Mouse (Mus musculus) kidney, embryonic 16.5 days (tissue): ENCODE measurements around the gene Pbx1. TPM values are rescaled to one million over a fixed set of nuclear protein-coding genes. Genes with fewer than 3 reads are reported as not detected.

Experiments used
- ATAC-seq: fragments of 200-750 bp; cut with Nextera tagmentation; 2 replicates; pipeline ENCODE4 v1.8.0; 2017; ENCODE audit warnings: moderate TSS enrichment; ENCODE audit not compliant: low FRiP score, low TSS enrichment
- H3K27ac ChIP-seq: fragments of 300-500 bp; sonication (generic); 2 replicates; pipeline ENCODE4 v1.5.1; 2014; ENCODE audit warnings: low read length
- H3K27me3 ChIP-seq: fragments of 300-500 bp; sonication (generic); 2 replicates; pipeline ENCODE4 v1.6.1; 2014; ENCODE audit warnings: low read length, control low read depth, mixed read lengths; ENCODE audit not compliant: insufficient read depth
- H3K36me3 ChIP-seq: fragments of 300-500 bp; sonication (generic); 2 replicates; pipeline ENCODE4 v1.6.1; 2014; ENCODE audit warnings: low read length, control low read depth, mixed read lengths; ENCODE audit not compliant: insufficient read depth
- H3K4me1 ChIP-seq: fragments of 300-500 bp; sonication (generic); 2 replicates; pipeline ENCODE4 v1.6.1; 2014; ENCODE audit warnings: low read length, control low read depth, mixed read lengths; ENCODE audit not compliant: insufficient read depth
- H3K4me2 ChIP-seq: fragments of 300-500 bp; sonication (generic); replicated peaks from 2 replicates; pipeline ENCODE4 v1.6.1; 2014; ENCODE audit warnings: low read depth, low read length
- H3K4me3 ChIP-seq: fragments of 300-500 bp; sonication (generic); 2 replicates; pipeline ENCODE4 v1.5.1; 2014; ENCODE audit warnings: mild to moderate bottlenecking, low read length
- H3K9ac ChIP-seq: fragments of 300-500 bp; sonication (generic); replicated peaks from 2 replicates; pipeline ENCODE4 v1.6.1; 2014; ENCODE audit warnings: low read length
- H3K9me3 ChIP-seq: fragments of 300-500 bp; sonication (generic); 2 replicates; pipeline ENCODE4 v1.6.1; 2016; ENCODE audit warnings: low read length, control low read depth
- WGBS: fragments of 180-500 bp; shearing (Covaris S2); extraction: QIAGEN DNeasy Blood & Tissue Kit; methylation state at CpG from one replicate; pipeline ENCODE4 v1.1.7; 2014; 5-methylcytosine and 5-hydroxymethylcytosine counted together
- polyA plus RNA-seq: library from polyadenylated mRNA; unstranded; fragments of >200 nt; fragmentation: Nextera tagmentation; extraction: Ambion mirVana; gene quantifications from 2 replicates; pipeline ENCODE4 v1.2.1, GENCODE M21; 2015

Pbx1 gene
- polyA plus RNA-seq, 1 experiment from 2014 or later: 67.3 TPM

GRCm38 (mm10) chr1:168180622-168181441 lies 251.2 kb downstream of the Pbx1 start:
- H3K9ac ChIP-seq: no peak overlapping the region
- H3K4me2 ChIP-seq: no peak overlapping the region
- peak; percentile 59 for ATAC-seq
- no peaks in the 10 kb centered on the region for H3K9me3 ChIP-seq
- H3K4me3 ChIP-seq: no peak overlapping the region
- H3K27ac ChIP-seq: peak overlapping the region; percentile 14; the same call in 1 of the 2 replicates
- 80% methylated on average over 9 of the region's 9 CpGs for WGBS
- H3K4me1 ChIP-seq: peaks cover 6% of the 10 kb centered on the region; the same call in 1 of the 2 replicates
- H3K27me3 ChIP-seq: no peaks in the 10 kb centered on the region
- peaks cover 47% of the 10 kb centered on the region for H3K36me3 ChIP-seq

DNA sequence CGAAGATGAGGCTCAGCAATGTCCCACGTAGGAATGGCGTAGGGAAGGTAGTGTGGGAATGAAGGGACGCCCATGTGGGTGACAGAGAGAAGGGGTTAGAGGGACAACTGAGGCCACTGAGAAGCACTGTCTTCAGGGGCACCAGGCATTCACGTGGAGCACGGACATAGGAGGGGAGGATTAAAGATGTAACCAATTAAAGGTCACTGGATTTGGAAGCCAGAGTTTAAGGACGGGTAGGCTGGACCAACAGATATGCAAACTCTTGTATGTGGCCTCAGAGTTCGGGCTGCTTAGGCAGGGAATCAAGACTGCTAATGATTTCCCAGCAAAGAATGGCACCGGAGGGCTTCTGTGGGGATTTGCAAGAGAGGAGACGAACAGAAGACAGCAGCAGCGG lies 252.4 kb downstream of the Pbx1 start:
- WGBS: 88% methylated on average over 11 of the region's 11 CpGs
- ATAC-seq: no peak
- Histone ChIP-seq H3K9me3 (no peaks in the 10 kb centered on the region), H3K9ac (no peak overlapping the region), H3K27ac (peak overlapping the region; percentile 32; the same call in 1 of the 2 replicates), H3K4me2 (no peak overlapping the region), H3K4me1 (peaks cover 6% of the 10 kb centered on the region; the same call in 1 of the 2 replicates), H3K27me3 (no peaks in the 10 kb centered on the region), H3K36me3 (peaks cover 45% of the 10 kb centered on the region), H3K4me3 (no peak overlapping the region)

DNA sequence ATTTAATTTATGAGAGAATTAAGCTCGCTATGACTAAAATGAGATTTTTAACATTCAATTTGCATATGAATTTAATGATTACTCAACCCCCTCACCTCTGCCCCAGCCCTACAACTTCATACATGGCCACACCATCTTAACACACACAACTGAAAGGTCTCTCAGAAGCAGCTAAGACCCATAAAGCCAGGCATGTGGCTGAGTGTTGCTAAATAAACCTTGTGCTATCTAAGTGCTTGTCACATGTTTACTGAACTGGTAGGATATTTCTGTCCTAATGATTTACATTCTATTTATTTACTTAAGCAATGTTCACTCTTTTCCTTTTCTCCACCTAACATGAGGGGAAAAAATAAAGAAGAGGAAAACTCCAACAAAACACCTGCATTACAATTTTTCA lies 253.5 kb downstream of the Pbx1 start:
- no peaks in the 10 kb centered on the region for H3K27me3 ChIP-seq
- no peak overlapping the region for H3K4me2 ChIP-seq
- no peak overlapping the region for H3K27ac ChIP-seq
- peaks cover 51% of the 10 kb centered on the region for H3K36me3 ChIP-seq
- 90% methylated on average over 1 of the region's 1 CpGs for WGBS
- H3K4me1 ChIP-seq: peaks cover 6% of the 10 kb centered on the region; the same call in 1 of the 2 replicates
- no peak overlapping the region for H3K9ac ChIP-seq
- H3K4me3 ChIP-seq: no peak overlapping the region
- no peaks in the 10 kb centered on the region for H3K9me3 ChIP-seq
- no peak for ATAC-seq

GRCm38 (mm10) chr1:168175586-168175985 lies 256.5 kb downstream of the Pbx1 start:
- Histone ChIP-seq H3K36me3 (peaks cover 32% of the 10 kb centered on the region), H3K4me1 (peaks cover 6% of the 10 kb centered on the region; the same call in 1 of the 2 replicates), H3K4me2 (no peak overlapping the region), H3K27ac (no peak overlapping the region), H3K9me3 (no peaks in the 10 kb centered on the region), H3K4me3 (no peak overlapping the region), H3K9ac (no peak overlapping the region), H3K27me3 (no peaks in the 10 kb centered on the region)
- WGBS: 79% methylated on average over 4 of the region's 4 CpGs
- no peak for ATAC-seq

GRCm38 (mm10) chr1:168169791-168170190 lies 262.3 kb downstream of the Pbx1 start:
- H3K4me3 ChIP-seq: no peak overlapping the region
- WGBS: 74% methylated on average over 8 of the region's 8 CpGs

DNA sequence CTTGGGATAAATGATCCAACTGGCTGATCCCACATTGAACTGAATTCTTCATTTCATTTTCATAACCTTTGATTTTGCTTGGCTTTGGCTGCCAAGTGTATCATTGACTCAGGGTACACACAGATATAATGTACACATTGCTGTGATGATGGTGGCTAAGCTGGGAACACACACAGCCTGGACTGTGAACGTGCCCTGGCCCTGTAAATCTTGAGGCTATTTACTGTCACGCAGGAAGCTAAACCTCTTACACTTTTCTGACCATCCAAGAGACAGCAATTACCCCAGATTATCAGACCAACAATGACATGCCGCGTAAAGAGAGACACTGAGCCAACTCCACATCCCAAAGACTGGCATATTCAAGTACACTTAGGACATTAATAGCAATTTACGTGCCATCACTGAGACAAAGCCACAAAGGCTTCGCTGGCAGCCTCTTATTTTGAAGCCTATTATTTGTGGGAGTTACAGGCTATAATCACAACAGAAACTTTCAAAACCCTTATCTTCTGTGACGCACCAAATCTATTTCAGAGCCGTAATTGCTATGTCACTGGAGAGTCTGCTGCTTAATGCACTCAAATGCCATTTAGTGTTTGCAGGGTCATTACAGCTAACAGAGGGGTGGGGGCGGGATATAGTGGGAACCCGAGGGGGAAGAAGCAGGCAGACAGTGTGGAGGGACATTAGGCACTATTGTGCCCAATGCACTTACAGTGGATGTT lies 262.9 kb downstream of the Pbx1 start:
- Histone ChIP-seq H3K4me3 (no peak overlapping the region), H3K9me3 (no peaks in the 10 kb centered on the region), H3K4me1 (peaks cover 20% of the 10 kb centered on the region), H3K36me3 (peaks cover 13% of the 10 kb centered on the region; the same call in 1 of the 2 replicates), H3K27me3 (no peaks in the 10 kb centered on the region), H3K4me2 (no peak overlapping the region), H3K9ac (no peak overlapping the region), H3K27ac (no peak overlapping the region)
- no peak for ATAC-seq
- 68% methylated on average over 10 of the region's 10 CpGs for WGBS

More at GRCm38 (mm10) chr1:168169791-168170190, 262.3 kb downstream of the Pbx1 start:
- H3K36me3 ChIP-seq: peaks cover 16% of the 10 kb centered on the region; the same call in 1 of the 2 replicates
- no peaks in the 10 kb centered on the region for H3K9me3 ChIP-seq
- no peaks in the 10 kb centered on the region for H3K27me3 ChIP-seq
- no peak overlapping the region for H3K4me2 ChIP-seq
- no peak overlapping the region for H3K27ac ChIP-seq
- no peak overlapping the region for H3K9ac ChIP-seq
- ATAC-seq: no peak
- H3K4me1 ChIP-seq: peaks cover 14% of the 10 kb centered on the region

DNA sequence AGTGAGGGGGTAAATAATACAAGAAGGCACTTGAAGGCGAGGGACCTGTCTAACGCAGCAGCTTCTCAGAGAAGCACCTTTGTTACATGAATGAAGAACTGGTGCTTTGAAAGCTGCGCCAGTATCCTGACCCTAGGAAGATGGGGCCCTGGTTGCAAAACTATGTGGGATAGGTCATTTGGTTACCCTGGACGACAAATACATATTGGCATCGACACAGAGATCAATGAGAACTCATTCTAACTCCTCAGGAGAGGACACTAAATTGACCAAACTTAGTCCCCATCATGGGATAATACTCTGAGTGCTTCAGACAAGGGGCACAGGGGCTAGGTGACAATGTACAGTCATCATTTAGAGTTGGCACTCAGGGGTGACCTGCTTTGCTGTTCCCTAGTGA lies 264.3 kb downstream of the Pbx1 start:
- 90% methylated on average over 5 of the region's 5 CpGs for WGBS
- Histone ChIP-seq H3K27ac (no peak overlapping the region), H3K4me3 (no peak overlapping the region), H3K4me1 (peaks cover 32% of the 10 kb centered on the region), H3K4me2 (no peak overlapping the region), H3K36me3 (peaks cover 4% of the 10 kb centered on the region; the same call in 1 of the 2 replicates), H3K9me3 (no peaks in the 10 kb centered on the region), H3K27me3 (no peaks in the 10 kb centered on the region), H3K9ac (no peak overlapping the region)
- no peak for ATAC-seq

GRCm38 (mm10) chr1:168166841-168167240 lies 265.2 kb downstream of the Pbx1 start:
- Histone ChIP-seq H3K4me3 (no peak overlapping the region), H3K36me3 (peaks cover 4% of the 10 kb centered on the region; the same call in 1 of the 2 replicates), H3K27me3 (no peaks in the 10 kb centered on the region), H3K9ac (no peak overlapping the region), H3K27ac (no peak overlapping the region), H3K4me1 (peaks cover 32% of the 10 kb centered on the region), H3K9me3 (no peaks in the 10 kb centered on the region), H3K4me2 (no peak overlapping the region)
- ATAC-seq: no peak
- 91% methylated on average over 2 of the region's 2 CpGs for WGBS

GRCm38 (mm10) chr1:168164945-168165344 lies 267.1 kb downstream of the Pbx1 start:
- Histone ChIP-seq H3K36me3 (peaks cover 4% of the 10 kb centered on the region; the same call in 1 of the 2 replicates), H3K4me1 (peaks cover 32% of the 10 kb centered on the region), H3K27me3 (no peaks in the 10 kb centered on the region), H3K9me3 (no peaks in the 10 kb centered on the region), H3K27ac (0 out of 2 replicates have a peak overlapping the region, but pooled peaks have one; percentile 25), H3K9ac (no peak overlapping the region), H3K4me2 (no peak overlapping the region), H3K4me3 (no peak overlapping the region)
- ATAC-seq: peak; percentile 17; the same call in 1 of the 2 replicates
- 41% methylated on average over 3 of the region's 3 CpGs for WGBS
